Mouse (Mus musculus) stomach, embryonic 16.5 days (tissue): ENCODE measurements around the gene Olfr212. TPM values are rescaled to one million over a fixed set of nuclear protein-coding genes. Genes with fewer than 3 reads are reported as not detected.
"Not testable (repeated sequence)": the region's sequence is repeated elsewhere in the genome, so short reads cannot be mapped to it uniquely, and the experiment has no call there.

ENCODE experiments used
- ATAC-seq: fragments of 200-750 bp; cut with Nextera tagmentation; 2 replicates; pipeline ENCODE4 v1.8.0; 2017; ENCODE audit warnings: moderate number of reproducible peaks, moderate TSS enrichment; ENCODE audit not compliant: insufficient read depth, low FRiP score
- H3K27ac ChIP-seq: fragments of 300-500 bp; sonication (generic); 2 replicates; pipeline ENCODE4 v1.5.1; 2014; ENCODE audit warnings: low read length
- H3K27me3 ChIP-seq: fragments of 300-500 bp; sonication (generic); 2 replicates; pipeline ENCODE4 v1.6.1; 2014; ENCODE audit warnings: low read length, control low read depth, mixed read lengths; ENCODE audit not compliant: control insufficient read depth, insufficient read depth
- H3K36me3 ChIP-seq: fragments of 300-500 bp; sonication (generic); 2 replicates; pipeline ENCODE4 v1.6.1; 2014; ENCODE audit warnings: low read length; ENCODE audit not compliant: control insufficient read depth, insufficient read depth
- H3K4me1 ChIP-seq: fragments of 300-500 bp; sonication (generic); 2 replicates; pipeline ENCODE4 v1.6.1; 2014; ENCODE audit warnings: low read length, control low read depth, mixed read lengths; ENCODE audit not compliant: control insufficient read depth, insufficient read depth
- H3K4me2 ChIP-seq: fragments of 300-500 bp; sonication (generic); 2 replicates; pipeline ENCODE4 v1.6.1; 2014; ENCODE audit warnings: low read depth, low read length, mixed read lengths
- H3K4me3 ChIP-seq: fragments of 300-500 bp; sonication (generic); replicated peaks from 2 replicates; pipeline ENCODE4 v1.5.1; 2014; ENCODE audit warnings: mild to moderate bottlenecking, low read length
- H3K9ac ChIP-seq: fragments of 300-500 bp; sonication (generic); 2 replicates; pipeline ENCODE4 v1.6.1; 2014; ENCODE audit warnings: low read length
- H3K9me3 ChIP-seq: fragments of 300-500 bp; sonication (generic); replicated peaks from 2 replicates; pipeline ENCODE4 v1.6.1; 2016; ENCODE audit warnings: low read length, control low read depth; ENCODE audit not compliant: control insufficient read depth
- WGBS: fragments of 180-500 bp; shearing (Covaris S2); extraction: QIAGEN DNeasy Blood & Tissue Kit; methylation state at CpG from one replicate; pipeline ENCODE4 v1.1.7; 2014; 5-methylcytosine and 5-hydroxymethylcytosine counted together
- polyA plus RNA-seq: library from polyadenylated mRNA; unstranded; fragments of >200 nt; fragmentation: Nextera tagmentation; extraction: Ambion mirVana; gene quantifications from 2 replicates; pipeline ENCODE4 v1.2.1, GENCODE M21; 2015

Gene Olfr212
- not detected in 2 replicates for polyA plus RNA-seq

- not testable (repeated sequence) for H3K4me3 ChIP-seq, H3K9me3 ChIP-seq, H3K4me2 ChIP-seq, H3K4me1 ChIP-seq, H3K27me3 ChIP-seq, ATAC-seq, H3K36me3 ChIP-seq, H3K9ac ChIP-seq, H3K27ac ChIP-seq
- WGBS, result 92% methylated on average over 19 of the region's 20 CpGs
Measured at GRCm38 (mm10) chr6:116506302-116507003, at the start of gene Olfr212. Olfr212 (plus strand) TSS chr6:116506516.

GRCm38 (mm10) chr6:116458728-116459127 lies 47.6 kb upstream of the Olfr212 start:
- WGBS, result 79% methylated on average over 4 of the region's 4 CpGs
- H3K36me3 ChIP-seq, result no peaks in the 10 kb centered on the region
- peaks cover 6% of the 10 kb centered on the region; the same call in 1 of the 2 replicates for H3K4me1 ChIP-seq
- no peak overlapping the region for H3K4me3 ChIP-seq
- no peak overlapping the region for H3K9ac ChIP-seq
- H3K27ac ChIP-seq, result no peak overlapping the region
- no peak overlapping the region for H3K4me2 ChIP-seq
- H3K9me3 ChIP-seq, result no peaks in the 10 kb centered on the region
- ATAC-seq, result no peak
- H3K27me3 ChIP-seq, result peaks cover 25% of the 10 kb centered on the region

GRCm38 (mm10) chr6:116459232-116459631 lies 47.1 kb upstream of the Olfr212 start:
- H3K9me3 ChIP-seq, result no peaks in the 10 kb centered on the region
- no peak overlapping the region for H3K4me3 ChIP-seq
- H3K4me2 ChIP-seq, result no peak overlapping the region
- no peak overlapping the region for H3K9ac ChIP-seq
- ATAC-seq, result no peak
- WGBS, result 73% methylated on average over 2 of the region's 2 CpGs
- H3K27ac ChIP-seq, result no peak overlapping the region
- H3K36me3 ChIP-seq, result no peaks in the 10 kb centered on the region
- H3K27me3 ChIP-seq, result peaks cover 25% of the 10 kb centered on the region
- H3K4me1 ChIP-seq, result peaks cover 6% of the 10 kb centered on the region; the same call in 1 of the 2 replicates

GRCm38 (mm10) chr6:116460544-116461283 lies 45.6 kb upstream of the Olfr212 start, which contains the start of gene Alox5:
Alox5 (minus strand) TSS chr6:116461178.
- no peak within 1 kb of the TSS for H3K27ac ChIP-seq
- H3K4me2 ChIP-seq, result peak within 1 kb of the TSS; percentile 61
- no peak within 1 kb of the TSS; the same call in 1 of the 2 replicates for H3K9ac ChIP-seq
- H3K36me3 ChIP-seq, result no peaks in the 10 kb centered on the region
- no peaks in the 10 kb centered on the region for H3K9me3 ChIP-seq
- peaks cover 25% of the 10 kb centered on the region for H3K27me3 ChIP-seq
- H3K4me1 ChIP-seq, result peaks cover 6% of the 10 kb centered on the region; the same call in 1 of the 2 replicates
- H3K4me3 ChIP-seq, result peak within 1 kb of the TSS; percentile 40
- peak; percentile 62; the same call in 1 of the 2 replicates for ATAC-seq
- 2% methylated on average over 43 of the region's 43 CpGs for WGBS

- H3K9ac ChIP-seq, result no peak overlapping the region
- WGBS, result 23% methylated on average over 3 of the region's 3 CpGs
- H3K4me3 ChIP-seq, result no peak overlapping the region
- no peaks in the 10 kb centered on the region for H3K4me1 ChIP-seq
- ATAC-seq, result no peak
- no peak overlapping the region for H3K4me2 ChIP-seq
- H3K27ac ChIP-seq, result no peak overlapping the region
- no peaks in the 10 kb centered on the region for H3K27me3 ChIP-seq
- H3K36me3 ChIP-seq, result no peaks in the 10 kb centered on the region
- no peaks in the 10 kb centered on the region for H3K9me3 ChIP-seq
Measured at GRCm38 (mm10) chr6:116468081-116468480, 38.2 kb upstream of the Olfr212 start.

- WGBS, result 72% methylated on average over 1 of the region's 1 CpGs
Measured at GRCm38 (mm10) chr6:116485081-116485480, 21.2 kb upstream of the Olfr212 start.

GRCm38 (mm10) chr6:116486833-116487232 lies 19.5 kb upstream of the Olfr212 start:
- H3K4me2 ChIP-seq, result no peak overlapping the region
- no peaks in the 10 kb centered on the region for H3K9me3 ChIP-seq
- no peak overlapping the region for H3K9ac ChIP-seq
- WGBS, result 62% methylated on average over 1 of the region's 1 CpGs
- H3K27me3 ChIP-seq, result no peaks in the 10 kb centered on the region
- no peak overlapping the region for H3K4me3 ChIP-seq
- ATAC-seq, result no peak
- H3K27ac ChIP-seq, result no peak overlapping the region
- H3K4me1 ChIP-seq, result no peaks in the 10 kb centered on the region
- H3K36me3 ChIP-seq, result no peaks in the 10 kb centered on the region

More at GRCm38 (mm10) chr6:116485081-116485480, 21.2 kb upstream of the Olfr212 start:
- no peak overlapping the region for H3K4me2 ChIP-seq
- no peak overlapping the region for H3K9ac ChIP-seq
- no peak overlapping the region for H3K27ac ChIP-seq
- no peaks in the 10 kb centered on the region for H3K4me1 ChIP-seq
- H3K9me3 ChIP-seq, result no peaks in the 10 kb centered on the region
- H3K4me3 ChIP-seq, result no peak overlapping the region
- H3K27me3 ChIP-seq, result no peaks in the 10 kb centered on the region
- H3K36me3 ChIP-seq, result no peaks in the 10 kb centered on the region
- no peak for ATAC-seq

GRCm38 (mm10) chr6:116488791-116489190 lies 17.5 kb upstream of the Olfr212 start, which contains the start of gene Olfr211:
Olfr211 (plus strand) TSS chr6:116489091.
- Histone ChIP-seq H3K9ac (no peak within 1 kb of the TSS), H3K4me1 (no peaks in the 10 kb centered on the region), H3K27ac (no peak within 1 kb of the TSS), H3K4me2 (no peak within 1 kb of the TSS), H3K36me3 (no peaks in the 10 kb centered on the region), H3K9me3 (no peaks in the 10 kb centered on the region), H3K27me3 (no peaks in the 10 kb centered on the region), H3K4me3 (no peak within 1 kb of the TSS)
- WGBS, result 68% methylated on average over 4 of the region's 4 CpGs
- ATAC-seq, result no peak

- H3K4me2 ChIP-seq, result no peak overlapping the region
- no peaks in the 10 kb centered on the region for H3K36me3 ChIP-seq
- H3K4me3 ChIP-seq, result no peak overlapping the region
- no peaks in the 10 kb centered on the region for H3K4me1 ChIP-seq
- no peaks in the 10 kb centered on the region for H3K27me3 ChIP-seq
- no peak overlapping the region for H3K9ac ChIP-seq
- no peak overlapping the region for H3K27ac ChIP-seq
- WGBS, result 90% methylated on average over 5 of the region's 5 CpGs
- no peak for ATAC-seq
- H3K9me3 ChIP-seq, result no peaks in the 10 kb centered on the region
Measured at GRCm38 (mm10) chr6:116493742-116494141, 12.6 kb upstream of the Olfr212 start.
